ENCODE assay signal across 9 mouse cellular contexts in the genomic region with DNA sequence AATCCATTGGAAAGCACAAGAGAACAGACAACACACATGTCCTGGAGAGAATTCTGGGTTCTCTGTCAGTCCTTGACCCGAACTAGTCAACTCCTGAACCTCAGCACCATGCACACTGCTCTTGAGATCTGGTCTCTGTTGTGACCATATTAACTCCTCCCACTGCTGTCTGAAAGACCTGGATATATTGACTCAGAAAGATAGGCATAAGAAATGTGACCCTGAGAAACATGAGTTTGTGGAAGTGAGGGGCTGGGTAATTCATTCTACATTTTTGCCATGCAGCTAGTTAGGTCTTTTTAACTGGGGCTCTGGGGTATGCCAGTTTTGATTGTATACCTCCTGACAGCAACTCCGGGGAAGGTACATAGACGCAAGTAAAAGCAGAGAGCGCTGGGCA. TPM values are rescaled to one million over a fixed set of nuclear protein-coding genes. Genes with fewer than 3 reads are reported as not detected.
DNase-seq lines count a peak whose midpoint lies in the region; ATAC-seq lines count a peak whose summit lies in the region.
"Had no signal": no experiment of that assay in that cellular context is flagged by ENCODE, and none has a peak within 500 bp of the region (broad histone marks: within the 10 kb centered on the region; RNA-seq: fewer than 3 reads in every experiment).

No protein-coding gene starts in this region.

- no peak for DNase-seq in heart, postnatal 10 days
- no peak for DNase-seq in embryonic facial prominence, embryonic 10.5 days (ENCODE audit: low spot score)
- peak; percentile 86 for DNase-seq in midbrain, embryonic 11.5 days (ENCODE audit: low spot score, missing footprints)
- DNase-seq in B cell, adult 2 months, result no peak
- DNase-seq in layer of hippocampus, postnatal 14 days (ENCODE audit: low spot score in 2 of 2), result no peak
- DNase-seq in adrenal gland, postnatal 36 days, result no peak

- ATAC-seq in heart, embryonic 16.5 days (replicated peaks; ENCODE audit: extremely low read depth, insufficient read depth, low FRiP score), result no peak
- no peak for ATAC-seq in hindbrain, embryonic 13.5 days (ENCODE audit: low FRiP score)
- no peak for ATAC-seq in midbrain, embryonic 11.5 days (ENCODE audit: low FRiP score)

- H3K36me3 ChIP-seq in heart, embryonic 16.5 days (ENCODE audit: control insufficient read depth, insufficient read depth), result no peaks in the 10 kb centered on the region
- no peaks in the 10 kb centered on the region for H3K36me3 ChIP-seq in embryonic facial prominence, embryonic 10.5 days (replicated peaks)
- no peaks in the 10 kb centered on the region for H3K36me3 ChIP-seq in hindbrain, embryonic 13.5 days
- H3K36me3 ChIP-seq in midbrain, embryonic 11.5 days (ENCODE audit: control insufficient read depth, insufficient read depth, low read length), result no peaks in the 10 kb centered on the region

- intact Hi-C loops in heart, postnatal 10 days (cut with DNase I), result loop anchor here (2.0 to 5.0 kb wide), 2 partner anchors 93 to 137 kb away; no protein-coding TSS in a partner anchor

- H3K27ac ChIP-seq in heart, embryonic 16.5 days (ENCODE audit: low read length), result no peak overlapping the region
- H3K27ac ChIP-seq in embryonic facial prominence, embryonic 10.5 days (replicated peaks), result 0 out of 2 replicates have a peak overlapping the region, but pooled peaks have one; percentile 90
- no peak overlapping the region for H3K27ac ChIP-seq in hindbrain, embryonic 13.5 days
- H3K27ac ChIP-seq in midbrain, embryonic 11.5 days (ENCODE audit: low read depth, low read length), result no peak overlapping the region
- H3K27ac ChIP-seq: liver, embryonic 14.5 days had no signal

- WGBS in heart, embryonic 16.5 days, result 21% methylated on average over 4 of the region's 4 CpGs
- 40% methylated on average over 4 of the region's 4 CpGs for WGBS in embryonic facial prominence, embryonic 10.5 days
- WGBS in hindbrain, embryonic 13.5 days, result 51% methylated on average over 4 of the region's 4 CpGs
- WGBS in midbrain, embryonic 11.5 days, result 43% methylated on average over 4 of the region's 4 CpGs

- H3K27me3 ChIP-seq in heart, embryonic 16.5 days (ENCODE audit: control insufficient read depth, insufficient read depth, low read length), result no peaks in the 10 kb centered on the region
- H3K27me3 ChIP-seq in embryonic facial prominence, embryonic 10.5 days (replicated peaks; ENCODE audit: low read depth, poor library complexity, severe bottlenecking), result peaks cover 32% of the 10 kb centered on the region
- peaks cover 17% of the 10 kb centered on the region; the same call in 1 of the 2 replicates for H3K27me3 ChIP-seq in hindbrain, embryonic 13.5 days
- peaks cover 9% of the 10 kb centered on the region for H3K27me3 ChIP-seq in midbrain, embryonic 11.5 days (ENCODE audit: control insufficient read depth, insufficient read depth, low read length)

- H3K4me2 ChIP-seq in heart, embryonic 16.5 days (ENCODE audit: low read depth, low read length), result peak overlapping the region; percentile 85
- peak overlapping the region; percentile 80 for H3K4me2 ChIP-seq in hindbrain, embryonic 13.5 days
- no peak overlapping the region for H3K4me2 ChIP-seq in midbrain, embryonic 11.5 days

- H3K9ac ChIP-seq in heart, embryonic 16.5 days (ENCODE audit: low read length), result peak overlapping the region; percentile 81
- no peak overlapping the region for H3K9ac ChIP-seq in hindbrain, embryonic 13.5 days
- H3K9ac ChIP-seq in midbrain, embryonic 11.5 days (ENCODE audit: low read length), result no peak overlapping the region
- H3K9ac ChIP-seq: liver, embryonic 14.5 days had no signal

- H3K4me3 ChIP-seq in heart, embryonic 16.5 days (ENCODE audit: low read length), result peak overlapping the region; percentile 73
- peak overlapping the region; percentile 75 for H3K4me3 ChIP-seq in embryonic facial prominence, embryonic 10.5 days
- peak overlapping the region; percentile 61 for H3K4me3 ChIP-seq in hindbrain, embryonic 13.5 days
- H3K4me3 ChIP-seq in midbrain, embryonic 11.5 days (ENCODE audit: low read depth, low read length), result no peak overlapping the region

- no peaks in the 10 kb centered on the region for H3K9me3 ChIP-seq in heart, embryonic 16.5 days (replicated peaks; ENCODE audit: control insufficient read depth, low read length)
- no peaks in the 10 kb centered on the region for H3K9me3 ChIP-seq in embryonic facial prominence, embryonic 10.5 days
- no peaks in the 10 kb centered on the region for H3K9me3 ChIP-seq in hindbrain, embryonic 13.5 days
- no peaks in the 10 kb centered on the region for H3K9me3 ChIP-seq in midbrain, embryonic 11.5 days (ENCODE audit: control insufficient read depth, low read length)

- H3K4me1 ChIP-seq in heart, embryonic 16.5 days (ENCODE audit: control insufficient read depth, insufficient read depth, low read length), result peaks cover 16% of the 10 kb centered on the region
- peaks cover 37% of the 10 kb centered on the region for H3K4me1 ChIP-seq in embryonic facial prominence, embryonic 10.5 days
- H3K4me1 ChIP-seq in hindbrain, embryonic 13.5 days (replicated peaks), result peaks cover 11% of the 10 kb centered on the region
- no peaks in the 10 kb centered on the region for H3K4me1 ChIP-seq in midbrain, embryonic 11.5 days (ENCODE audit: control insufficient read depth, insufficient read depth, low read length)

RNA-seq across cellular contexts. Expression of gene P3h2, which starts 1.3 kb away (rescaled TPM):
- 3.6 TPM in 2 replicates for polyA plus RNA-seq in heart, embryonic 16.5 days (2015; fragmentation: Nextera tagmentation; extraction: Ambion mirVana)
- 1 to 10 TPM; 5.7 to 6.8 TPM for total RNA-seq in heart, postnatal 10 days (2021)
- 3.4 and 3.7 TPM in 2 replicates for polyA plus RNA-seq in embryonic facial prominence, embryonic 10.5 days (2016; fragmentation: Nextera tagmentation; extraction: Ambion mirVana)
- 0.54 and 0.62 TPM in 2 replicates for polyA plus RNA-seq in hindbrain, embryonic 13.5 days (2015; fragmentation: Nextera tagmentation; extraction: Ambion mirVana)
- polyA plus RNA-seq in midbrain, embryonic 11.5 days (2014; fragmentation: Nextera tagmentation; extraction: Ambion mirVana), result 2.2 and 2.3 TPM in 2 replicates
- total RNA-seq in layer of hippocampus, postnatal 14 days (2021), result 1 to 10 TPM; 4.2 to 4.4 TPM
- total RNA-seq in adrenal gland, postnatal 36 days (2021), result 1 to 10 TPM; 6.5 to 6.8 TPM
